Mouse (Mus musculus) cerebellum, adult (tissue): ENCODE data around the gene Krt1.

ENCODE experiments used
- ATAC-seq: cut with Nextera tagmentation; 2 replicates; pipeline ENCODE4 v1.9.2; 2017; ENCODE audit warnings: mild to moderate bottlenecking, moderate library complexity, mixed read lengths; ENCODE audit not compliant: insufficient number of reproducible peaks, low FRiP score, low TSS enrichment

Krt1 gene

GRCm38 (mm10) chr15:101850694-101851093 lies at the start of gene Krt1:
Gene Krt1 (minus strand): TSS chr15:101850794.
- ATAC-seq = no peak

- no peak for ATAC-seq
Observed at GRCm38 (mm10) chr15:101895216-101895615, 44.6 kb upstream of the Krt1 start.

GRCm38 (mm10) chr15:101892820-101893219 lies 42.2 kb upstream of the Krt1 start, which contains the start of gene Krt76:
Gene Krt76 (minus strand): TSS chr15:101892920.
- ATAC-seq = no peak

GRCm38 (mm10) chr15:101879776-101880175 lies 29.2 kb upstream of the Krt1 start:
- no peak for ATAC-seq

GRCm38 (mm10) chr15:101878041-101878440 lies 27.4 kb upstream of the Krt1 start:
- no peak for ATAC-seq

GRCm38 (mm10) chr15:101874383-101874782 lies 23.8 kb upstream of the Krt1 start:
- ATAC-seq = no peak

- no peak for ATAC-seq
Observed at GRCm38 (mm10) chr15:101873231-101873630, 22.6 kb upstream of the Krt1 start.

GRCm38 (mm10) chr15:101869431-101869830 lies 18.8 kb upstream of the Krt1 start, which contains the start of gene Krt77:
Gene Krt77 (minus strand): TSS chr15:101869705.
- no peak for ATAC-seq

- ATAC-seq = no peak
Observed at GRCm38 (mm10) chr15:101866754-101867153, 16.2 kb upstream of the Krt1 start.

- no peak for ATAC-seq
Observed at GRCm38 (mm10) chr15:101860421-101861130, 10.0 kb upstream of the Krt1 start.

- no peak for ATAC-seq
Observed at GRCm38 (mm10) chr15:101859735-101860170, 9.2 kb upstream of the Krt1 start.

- ATAC-seq = no peak
Observed at GRCm38 (mm10) chr15:101858673-101859425, 8.3 kb upstream of the Krt1 start.

GRCm38 (mm10) chr15:101856696-101857095 lies 6.1 kb upstream of the Krt1 start:
- no peak for ATAC-seq

GRCm38 (mm10) chr15:101855732-101856131 lies 5.1 kb upstream of the Krt1 start:
- no peak for ATAC-seq

GRCm38 (mm10) chr15:101854294-101854693 lies 3.7 kb upstream of the Krt1 start:
- no peak for ATAC-seq

GRCm38 (mm10) chr15:101852571-101852970 lies 2.0 kb upstream of the Krt1 start:
- ATAC-seq = no peak

GRCm38 (mm10) chr15:101845971-101846403 lies 4.6 kb downstream of the Krt1 start:
- peak; percentile 54; the same call in 1 of the 2 replicates for ATAC-seq

- ATAC-seq = no peak
Observed at GRCm38 (mm10) chr15:101843192-101843591, 7.4 kb downstream of the Krt1 start.

- ATAC-seq = no peak
Observed at GRCm38 (mm10) chr15:101834784-101835328, 15.7 kb downstream of the Krt1 start.

GRCm38 (mm10) chr15:101833131-101833530 lies 17.5 kb downstream of the Krt1 start:
- no peak for ATAC-seq

GRCm38 (mm10) chr15:101829441-101829840 lies 21.2 kb downstream of the Krt1 start:
- no peak for ATAC-seq
